Mouse (Mus musculus) limb, embryonic 14.5 days (tissue): ENCODE data around the gene Cald1. TPM values are rescaled to one million over a fixed set of nuclear protein-coding genes. Genes with fewer than 3 reads are reported as not detected.

Experiments
- ATAC-seq: fragments of 200-750 bp; cut with Nextera tagmentation; 2 replicates; pipeline ENCODE4 v1.8.0; 2017; ENCODE audit warnings: low read depth, moderate number of reproducible peaks, moderate TSS enrichment; ENCODE audit not compliant: low FRiP score
- DNase-seq: peaks from one replicate; pipeline ENCODE4 v3.0.0-alpha.2; 2015; ENCODE audit warnings: low spot score
- H3K27ac ChIP-seq: fragments of 300-500 bp; sonication (generic); replicated peaks from 2 replicates; pipeline ENCODE4 v1.5.1; 2014; ENCODE audit warnings: low read depth, mild to moderate bottlenecking, low read length, moderate library complexity, mixed read lengths
- H3K27me3 ChIP-seq: fragments of 300-500 bp; sonication (generic); 2 replicates; pipeline ENCODE4 v1.6.1; 2014; ENCODE audit warnings: low read length, mixed read lengths; ENCODE audit not compliant: control insufficient read depth, insufficient read depth
- H3K36me3 ChIP-seq: fragments of 300-500 bp; sonication (generic); 2 replicates; pipeline ENCODE4 v1.6.1; 2014; ENCODE audit warnings: mild to moderate bottlenecking, low read length, moderate library complexity, mixed read lengths; ENCODE audit not compliant: control insufficient read depth, insufficient read depth
- H3K4me1 ChIP-seq: fragments of 300-500 bp; sonication (generic); 2 replicates; pipeline ENCODE4 v1.6.1; 2014; ENCODE audit warnings: antibody characterized with exemption, low read length, mixed read lengths; ENCODE audit not compliant: control insufficient read depth, insufficient read depth
- H3K4me2 ChIP-seq: fragments of 300-500 bp; sonication (generic); replicated peaks from 2 replicates; pipeline ENCODE4 v1.6.1; 2014; ENCODE audit warnings: low read depth, mild to moderate bottlenecking, low read length, moderate library complexity; ENCODE audit not compliant: severe bottlenecking
- H3K4me3 ChIP-seq: fragments of 300-500 bp; sonication (generic); replicated peaks from 2 replicates; pipeline ENCODE4 v1.5.1; 2014; ENCODE audit warnings: low read length
- H3K9ac ChIP-seq: fragments of 300-500 bp; sonication (generic); 2 replicates; pipeline ENCODE4 v1.6.1; 2014; ENCODE audit warnings: mild to moderate bottlenecking, low read depth, low read length, moderate library complexity; ENCODE audit not compliant: severe bottlenecking
- H3K9me3 ChIP-seq: fragments of 300-500 bp; sonication (generic); 2 replicates; pipeline ENCODE4 v1.6.1; 2016; ENCODE audit warnings: low read length; ENCODE audit not compliant: control insufficient read depth
- POLR2A ChIP-seq: fragments of 200-500 bp; IDR thresholded peaks from 2 replicates; pipeline ENCODE4 v1.8.0; 2012; ENCODE audit warnings: inconsistent platforms, mild to moderate bottlenecking, moderate library complexity, borderline replicate concordance; ENCODE audit not compliant: insufficient read depth, insufficient read length; ENCODE audit errors: extremely low read depth
- WGBS: fragments of 180-500 bp; shearing (Covaris S2); extraction: QIAGEN DNeasy Blood & Tissue Kit; methylation state at CpG from one replicate; pipeline ENCODE4 v1.1.7; 2014; 5-methylcytosine and 5-hydroxymethylcytosine counted together
- polyA plus RNA-seq, 2 experiments: library from polyadenylated mRNA; depleted of rRNA in 1 of 2; stranded (reverse) in 1 of 2; unstranded in 1 of 2; fragments of >200 nt; fragmentation: Nextera tagmentation in 1 of 2; extraction: Ambion mirVana in 1 of 2; gene quantifications; 2 replicates each; pipeline versions ENCODE4 v1.2.1 to v1.2.3; 2012 to 2014

Cald1 gene
- polyA plus RNA-seq, 2 experiments, result 127 to 231 TPM

GRCm38 (mm10) chr6:34731007-34731406 lies 132.7 kb downstream of the Cald1 start:
- Histone ChIP-seq H3K27ac (no peak overlapping the region), H3K9me3 (no peaks in the 10 kb centered on the region), H3K4me1 (peaks cover 40% of the 10 kb centered on the region), H3K9ac (no peak overlapping the region), H3K27me3 (no peaks in the 10 kb centered on the region), H3K36me3 (no peaks in the 10 kb centered on the region), H3K4me2 (no peak overlapping the region), H3K4me3 (no peak overlapping the region)
- DNase-seq (no peak), ATAC-seq (no peak)
- WGBS, result 45% methylated on average over 6 of the region's 6 CpGs
- no peak for TF ChIP-seq POLR2A

GRCm38 (mm10) chr6:34731529-34731928 lies 133.2 kb downstream of the Cald1 start:
- ATAC-seq, result no peak

GRCm38 (mm10) chr6:34734940-34735695 lies 136.8 kb downstream of the Cald1 start:
- H3K4me2 ChIP-seq, result no peak overlapping the region
- TF ChIP-seq POLR2A, result no peak
- no peaks in the 10 kb centered on the region for H3K36me3 ChIP-seq
- H3K9ac ChIP-seq, result no peak overlapping the region
- H3K4me1 ChIP-seq, result peaks cover 23% of the 10 kb centered on the region
- H3K27ac ChIP-seq, result 0 out of 2 replicates have a peak overlapping the region, but pooled peaks have one; percentile 28
- no peak overlapping the region for H3K4me3 ChIP-seq
- H3K27me3 ChIP-seq, result no peaks in the 10 kb centered on the region
- H3K9me3 ChIP-seq, result no peaks in the 10 kb centered on the region
- DNase-seq, result no peak
- no peak for ATAC-seq
- 76% methylated on average over 13 of the region's 13 CpGs for WGBS

More at GRCm38 (mm10) chr6:34731529-34731928, 133.2 kb downstream of the Cald1 start:
- Histone ChIP-seq H3K9me3 (no peaks in the 10 kb centered on the region), H3K9ac (no peak overlapping the region), H3K36me3 (no peaks in the 10 kb centered on the region), H3K4me3 (no peak overlapping the region), H3K4me1 (peaks cover 40% of the 10 kb centered on the region), H3K27me3 (no peaks in the 10 kb centered on the region), H3K4me2 (no peak overlapping the region), H3K27ac (no peak overlapping the region)
- DNase-seq, result no peak
- TF ChIP-seq POLR2A, result no peak
- 33% methylated on average over 9 of the region's 9 CpGs for WGBS

- no peaks in the 10 kb centered on the region for H3K27me3 ChIP-seq
- H3K27ac ChIP-seq, result no peak overlapping the region
- DNase-seq, result no peak
- H3K36me3 ChIP-seq, result peaks cover 5% of the 10 kb centered on the region; the same call in 1 of the 2 replicates
- no peak overlapping the region for H3K4me3 ChIP-seq
- no peak overlapping the region for H3K4me2 ChIP-seq
- no peaks in the 10 kb centered on the region for H3K9me3 ChIP-seq
- ATAC-seq, result no peak
- 0 out of 2 replicates have a peak, but pooled peaks cover 7% of the 10 kb centered on the region for H3K4me1 ChIP-seq
- 81% methylated on average over 2 of the region's 2 CpGs for WGBS
- H3K9ac ChIP-seq, result no peak overlapping the region
- TF ChIP-seq POLR2A, result no peak
Observed at GRCm38 (mm10) chr6:34736934-34737333, 138.6 kb downstream of the Cald1 start.

GRCm38 (mm10) chr6:34743946-34744345 lies 145.6 kb downstream of the Cald1 start:
- peaks cover 48% of the 10 kb centered on the region for H3K36me3 ChIP-seq

More at GRCm38 (mm10) chr6:34743946-34744345, 145.6 kb downstream of the Cald1 start:
- TF ChIP-seq POLR2A, result no peak
- Histone ChIP-seq H3K4me1 (peaks cover 12% of the 10 kb centered on the region; the same call in 1 of the 2 replicates), H3K4me3 (no peak overlapping the region), H3K9me3 (no peaks in the 10 kb centered on the region), H3K9ac (no peak overlapping the region), H3K27me3 (no peaks in the 10 kb centered on the region), H3K4me2 (no peak overlapping the region), H3K27ac (no peak overlapping the region; the same call in 1 of the 2 replicates)
- 78% methylated on average over 4 of the region's 4 CpGs for WGBS
- DNase-seq (no peak), ATAC-seq (no peak)
